Mouse (Mus musculus) cerebellum, adult (tissue): ENCODE results near the gene Il2.

Source experiments
- ATAC-seq: cut with Nextera tagmentation; 2 replicates; pipeline ENCODE4 v1.9.2; 2017; ENCODE audit warnings: mild to moderate bottlenecking, moderate library complexity, mixed read lengths; ENCODE audit not compliant: insufficient number of reproducible peaks, low FRiP score, low TSS enrichment

Gene Il2

DNA sequence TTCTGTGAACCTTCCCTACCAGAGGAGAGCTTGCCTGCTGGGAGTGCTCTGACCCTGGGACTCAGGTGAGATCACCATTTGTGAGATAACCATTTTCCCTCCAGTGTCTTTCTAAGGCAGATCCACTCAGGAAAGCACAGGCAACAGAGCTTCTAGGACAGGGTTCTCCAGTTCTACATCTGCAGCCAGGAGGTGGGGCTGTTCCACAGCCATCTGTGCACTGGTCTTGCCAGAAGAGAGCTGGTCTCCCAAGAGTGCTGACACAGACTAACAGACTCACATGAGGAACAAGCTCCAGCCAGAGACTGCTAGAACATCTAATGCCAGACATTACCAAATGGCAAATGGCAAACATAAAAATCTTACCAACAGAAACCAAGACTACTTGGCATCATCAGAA lies 52.5 kb downstream of the Il2 start:
- ATAC-seq: no peak
